Mouse (Mus musculus) liver, embryonic 14.5 days (tissue): ENCODE measurements around the gene Pigb.

Experiments
- CTCF ChIP-seq: IDR thresholded peaks from 2 replicates; pipeline ENCODE4 v1.5.1; 2016; ENCODE audit warnings: antibody characterized with exemption, low read depth, control low read depth
- EP300 ChIP-seq: IDR thresholded peaks from 2 replicates; pipeline ENCODE4 v1.6.1; 2016; ENCODE audit warnings: antibody characterized with exemption, low read depth

- TF ChIP-seq CTCF (no peak), EP300 (no peak)
Observed at GRCm38 (mm10) chr9:73025818-73026636, 14.2 kb downstream of the Pigb start.
